Mouse (Mus musculus): ENCODE measurements around the gene Vstm2a. TPM values are rescaled to one million over a fixed set of nuclear protein-coding genes. Genes with fewer than 3 reads are reported as not detected.

The Vstm2a gene
- polyA plus RNA-seq, 1 experiment from 2014 or later, result 2.6 TPM

GRCm38 (mm10) chr11:16315097-16315496 lies 57.6 kb downstream of the Vstm2a start:
- WGBS, result 89% methylated on average over 2 of the region's 2 CpGs
- Histone ChIP-seq H3K27ac (no peak overlapping the region), H3K9ac (no peak overlapping the region), H3K27me3 (no peaks in the 10 kb centered on the region), H3K4me1 (no peaks in the 10 kb centered on the region), H3K4me3 (no peak overlapping the region), H3K9me3 (no peaks in the 10 kb centered on the region), H3K4me2 (replicated peaks) (no peak overlapping the region), H3K36me3 (no peaks in the 10 kb centered on the region)
- ATAC-seq (ENCODE audit: low FRiP score, low read depth), result no peak

GRCm38 (mm10) chr11:16345179-16345578 lies 87.7 kb downstream of the Vstm2a start:
- Histone ChIP-seq H3K4me2 (replicated peaks) (no peak overlapping the region), H3K9me3 (no peaks in the 10 kb centered on the region), H3K27ac (no peak overlapping the region), H3K36me3 (no peaks in the 10 kb centered on the region), H3K27me3 (no peaks in the 10 kb centered on the region), H3K4me3 (no peak overlapping the region), H3K9ac (no peak overlapping the region), H3K4me1 (no peaks in the 10 kb centered on the region)
- no peak for ATAC-seq (ENCODE audit: low FRiP score, low read depth)
- WGBS, result 40% methylated on average over 3 of the region's 3 CpGs

GRCm38 (mm10) chr11:16345676-16346075 lies 88.2 kb downstream of the Vstm2a start:
- H3K4me1 ChIP-seq, result no peaks in the 10 kb centered on the region
- H3K4me3 ChIP-seq, result no peak overlapping the region
- H3K9ac ChIP-seq, result no peak overlapping the region
- no peaks in the 10 kb centered on the region for H3K36me3 ChIP-seq
- H3K4me2 ChIP-seq (replicated peaks), result no peak overlapping the region
- 72% methylated on average over 3 of the region's 3 CpGs for WGBS
- H3K27ac ChIP-seq, result no peak overlapping the region
- no peak for ATAC-seq (ENCODE audit: low FRiP score, low read depth)
- no peaks in the 10 kb centered on the region for H3K9me3 ChIP-seq
- H3K27me3 ChIP-seq, result no peaks in the 10 kb centered on the region

DNA sequence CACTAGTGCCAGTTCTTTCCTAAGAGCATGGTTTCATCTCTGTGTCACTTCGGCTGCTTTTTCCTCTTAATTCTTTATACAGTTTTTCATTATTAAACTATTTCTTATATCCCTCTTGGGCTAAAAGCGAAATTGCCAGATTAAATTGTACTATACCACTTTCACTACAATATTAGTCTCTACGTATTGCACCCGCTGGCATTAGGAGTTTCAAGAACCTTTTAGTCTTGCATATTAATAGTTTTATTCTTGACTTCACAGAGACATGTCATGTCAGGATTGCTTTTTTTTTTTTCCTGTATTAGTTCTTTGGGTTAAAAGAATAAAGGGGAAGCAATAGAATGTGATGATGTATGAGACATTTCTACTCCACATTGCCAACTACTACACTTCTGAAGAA lies 94.4 kb downstream of the Vstm2a start:
- Histone ChIP-seq H3K9ac (no peak overlapping the region), H3K4me3 (no peak overlapping the region), H3K4me2 (replicated peaks) (no peak overlapping the region), H3K27me3 (no peaks in the 10 kb centered on the region), H3K9me3 (no peaks in the 10 kb centered on the region), H3K36me3 (no peaks in the 10 kb centered on the region), H3K4me1 (no peaks in the 10 kb centered on the region), H3K27ac (no peak overlapping the region)
- no peak for ATAC-seq (ENCODE audit: low FRiP score, low read depth)
- WGBS, result 86% methylated on average over 4 of the region's 4 CpGs

- Histone ChIP-seq H3K4me2 (replicated peaks) (no peak overlapping the region), H3K27ac (no peak overlapping the region), H3K4me3 (no peak overlapping the region), H3K4me1 (no peaks in the 10 kb centered on the region), H3K36me3 (no peaks in the 10 kb centered on the region), H3K9me3 (no peaks in the 10 kb centered on the region), H3K9ac (no peak overlapping the region), H3K27me3 (no peaks in the 10 kb centered on the region)
- no peak for ATAC-seq (ENCODE audit: low FRiP score, low read depth)
Measured at GRCm38 (mm10) chr11:16354356-16354755, 96.8 kb downstream of the Vstm2a start.

DNA sequence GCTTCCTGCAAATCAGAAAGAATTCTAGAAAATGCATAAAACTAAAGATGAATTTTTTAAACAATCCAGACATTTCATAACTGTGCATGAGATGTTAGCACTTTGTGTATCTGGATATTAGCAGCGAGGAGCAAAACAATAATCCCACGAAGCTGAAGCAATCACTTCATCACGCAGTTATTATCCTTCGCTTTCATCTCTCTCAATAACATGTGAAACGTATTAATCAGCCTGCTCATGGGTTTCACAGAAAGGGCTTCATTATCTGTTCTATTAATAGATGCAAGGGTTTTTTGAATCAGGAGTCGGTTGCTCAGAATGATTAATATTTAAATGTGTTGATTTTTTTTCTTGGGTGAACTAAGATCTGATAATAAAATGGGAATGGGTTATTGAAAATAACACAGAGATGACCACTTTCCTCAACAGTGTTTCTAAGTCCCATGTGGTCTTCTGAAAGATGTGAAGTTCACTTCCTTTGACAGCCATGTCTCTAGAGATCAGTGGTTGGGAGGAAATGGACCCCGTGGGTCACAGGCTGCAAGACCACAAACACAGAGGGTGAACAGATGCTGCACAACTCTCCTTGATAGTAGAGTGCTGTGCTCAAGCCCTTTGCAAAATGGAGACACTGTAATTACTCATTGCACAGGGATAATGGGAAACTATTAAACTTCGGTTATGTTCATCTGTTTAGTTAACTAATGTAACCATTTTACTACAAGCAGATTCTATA lies 109.5 kb downstream of the Vstm2a start:
- Histone ChIP-seq H3K36me3 (no peaks in the 10 kb centered on the region), H3K4me3 (no peak overlapping the region), H3K4me2 (replicated peaks) (no peak overlapping the region), H3K9ac (no peak overlapping the region), H3K4me1 (no peaks in the 10 kb centered on the region), H3K27me3 (no peaks in the 10 kb centered on the region), H3K9me3 (no peaks in the 10 kb centered on the region), H3K27ac (no peak overlapping the region)
- 80% methylated on average over 8 of the region's 8 CpGs for WGBS
- ATAC-seq (ENCODE audit: low FRiP score, low read depth), result no peak

GRCm38 (mm10) chr11:16403627-16404026 lies 146.1 kb downstream of the Vstm2a start:
- Histone ChIP-seq H3K36me3 (no peaks in the 10 kb centered on the region), H3K4me1 (no peaks in the 10 kb centered on the region), H3K27me3 (no peaks in the 10 kb centered on the region), H3K9me3 (no peaks in the 10 kb centered on the region), H3K27ac (no peak overlapping the region), H3K9ac (no peak overlapping the region), H3K4me3 (no peak overlapping the region), H3K4me2 (replicated peaks) (no peak overlapping the region)
- ATAC-seq (ENCODE audit: low FRiP score, low read depth), result no peak
- 49% methylated on average over 2 of the region's 2 CpGs for WGBS

GRCm38 (mm10) chr11:16411736-16412135 lies 154.2 kb downstream of the Vstm2a start:
- Histone ChIP-seq H3K4me2 (replicated peaks) (no peak overlapping the region), H3K27ac (no peak overlapping the region), H3K9ac (no peak overlapping the region), H3K4me1 (no peaks in the 10 kb centered on the region), H3K36me3 (no peaks in the 10 kb centered on the region), H3K4me3 (no peak overlapping the region), H3K9me3 (no peaks in the 10 kb centered on the region), H3K27me3 (no peaks in the 10 kb centered on the region)
- 55% methylated on average over 1 of the region's 1 CpGs for WGBS
- no peak for ATAC-seq (ENCODE audit: low FRiP score, low read depth)

- no peak overlapping the region for H3K4me3 ChIP-seq
- H3K27me3 ChIP-seq, result no peaks in the 10 kb centered on the region
- H3K9me3 ChIP-seq, result no peaks in the 10 kb centered on the region
- no peak overlapping the region for H3K4me2 ChIP-seq (replicated peaks)
- peak; percentile 86 for ATAC-seq (ENCODE audit: low FRiP score, low read depth)
- WGBS, result 25% methylated on average over 4 of the region's 4 CpGs
- no peak overlapping the region for H3K27ac ChIP-seq
- H3K9ac ChIP-seq, result no peak overlapping the region
- H3K36me3 ChIP-seq, result no peaks in the 10 kb centered on the region
- no peaks in the 10 kb centered on the region for H3K4me1 ChIP-seq
Measured at GRCm38 (mm10) chr11:16412609-16413008, 155.1 kb downstream of the Vstm2a start.

- no peak for ATAC-seq (ENCODE audit: low FRiP score, low read depth)
- 33% methylated on average over 1 of the region's 1 CpGs for WGBS
- Histone ChIP-seq H3K9ac (no peak overlapping the region), H3K27me3 (no peaks in the 10 kb centered on the region), H3K4me1 (no peaks in the 10 kb centered on the region), H3K36me3 (no peaks in the 10 kb centered on the region), H3K9me3 (no peaks in the 10 kb centered on the region), H3K27ac (no peak overlapping the region), H3K4me2 (replicated peaks) (no peak overlapping the region), H3K4me3 (no peak overlapping the region)
Measured at GRCm38 (mm10) chr11:16413077-16413644, 155.6 kb downstream of the Vstm2a start.

GRCm38 (mm10) chr11:16439548-16440251 lies 182.2 kb downstream of the Vstm2a start:
- no peak for ATAC-seq (ENCODE audit: low FRiP score, low read depth)
- H3K4me2 ChIP-seq (replicated peaks), result no peak overlapping the region

More at GRCm38 (mm10) chr11:16439548-16440251, 182.2 kb downstream of the Vstm2a start:
- Histone ChIP-seq H3K9ac (no peak overlapping the region), H3K27me3 (no peaks in the 10 kb centered on the region), H3K27ac (no peak overlapping the region), H3K36me3 (no peaks in the 10 kb centered on the region), H3K9me3 (peaks cover 3% of the 10 kb centered on the region; the same call in 1 of the 2 replicates), H3K4me3 (no peak overlapping the region), H3K4me1 (no peaks in the 10 kb centered on the region)
- 90% methylated on average over 7 of the region's 7 CpGs for WGBS

Measured in limb, embryonic 13.5 days (tissue).